Mouse (Mus musculus): ENCODE results near the gene Golt1a. TPM values are rescaled to one million over a fixed set of nuclear protein-coding genes. Genes with fewer than 3 reads are reported as not detected.

The Golt1a gene
- total RNA-seq (2021) (not detected), polyA plus RNA-seq (2012; rRNA removed) (0.43 TPM in 1 of 2 replicates, not detected in the other)
- long read RNA-seq: 0 reads

DNA sequence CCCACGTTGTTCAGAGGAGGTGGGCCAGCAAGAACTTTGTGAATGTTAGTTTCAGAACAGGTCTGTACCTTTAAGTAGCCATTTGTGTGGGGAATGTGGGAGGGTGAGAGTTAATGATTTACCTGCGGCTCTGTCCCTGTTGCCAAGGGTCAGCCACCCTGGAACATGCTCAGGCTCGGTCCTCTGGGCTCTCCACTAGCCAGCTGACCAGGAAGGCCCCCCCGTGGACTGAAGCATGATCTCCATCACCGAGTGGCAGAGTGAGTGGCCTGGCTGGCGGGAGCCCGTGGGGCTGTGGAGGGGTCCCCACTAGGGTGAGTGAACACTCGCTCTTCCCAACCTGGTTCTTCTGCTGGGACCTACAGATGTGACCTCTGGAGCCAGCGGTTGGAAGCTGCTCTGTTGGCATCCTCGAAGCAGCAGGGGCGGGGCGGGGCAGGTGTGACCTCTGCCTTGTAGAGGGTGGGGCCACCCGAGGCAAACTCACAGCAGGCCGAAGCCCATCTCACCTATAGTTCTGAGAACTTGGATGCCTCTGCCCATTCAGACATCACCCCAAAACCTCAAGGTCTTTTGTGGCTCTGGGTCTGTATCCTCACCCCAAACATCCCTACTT, at the start of gene Golt1a:
Gene Golt1a (plus strand): TSS at position 149 of the 616 bp plus-strand sequence.
- no peak for DNase-seq
- TF ChIP-seq EP300 (IDR thresholded peaks at IDR 0.05; ENCODE audit: insufficient read depth, low read depth, low read length) (no peak), CTCF (IDR thresholded peaks at IDR 0.05) (no peak), POLR2A (IDR thresholded peaks at IDR 0.05; ENCODE audit: insufficient read depth, low read depth, low read length) (no peak)
- H3K4me1 ChIP-seq (ENCODE audit: control insufficient read depth, insufficient read depth, low read length): no peaks in the 10 kb centered on the region; the same call in 1 of the 2 replicates
- no peaks in the 10 kb centered on the region for H3K27me3 ChIP-seq (ENCODE audit: control insufficient read depth, insufficient read depth, low read length)
- WGBS: 74% methylated on average over 14 of the region's 14 CpGs
- H3K79me2 ChIP-seq (replicated peaks; ENCODE audit: control insufficient read depth, insufficient read depth, low read length): no peaks in the 10 kb centered on the region
- intact Hi-C loops (cut with DNase I): no loop called here
- no peaks in the 10 kb centered on the region for H3K36me3 ChIP-seq (ENCODE audit: control insufficient read depth, insufficient read depth, low read length)
- no peak within 1 kb of the TSS for H3K4me3 ChIP-seq
- no peak within 1 kb of the TSS for H3K27ac ChIP-seq
- H3K9ac ChIP-seq (ENCODE audit: low read depth, low read length): no peak within 1 kb of the TSS

DNA sequence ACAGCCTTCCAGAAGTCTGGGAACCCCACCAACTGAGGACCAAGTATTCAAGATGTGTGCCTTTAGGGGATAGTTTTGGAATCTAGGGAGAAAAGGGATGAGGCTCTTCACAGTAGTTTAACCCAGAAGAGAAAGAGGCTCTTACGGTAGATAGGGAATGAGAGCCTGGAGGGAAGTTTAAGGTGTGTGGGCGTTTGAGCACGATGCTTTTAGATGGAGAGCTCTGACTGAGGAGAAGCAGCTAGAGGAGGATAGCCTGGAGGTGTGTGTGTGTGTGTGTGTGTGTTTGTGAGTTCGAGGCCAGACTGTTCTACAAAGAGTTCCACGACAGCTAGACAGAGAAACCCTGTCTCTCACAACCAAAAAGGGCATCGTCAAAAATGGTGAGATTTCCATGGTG, 47.0 kb upstream of the Golt1a start:
- intact Hi-C loops (cut with DNase I): no loop called here
- no peak for TF ChIP-seq CTCF (IDR thresholded peaks at IDR 0.05)
- no peak for TF ChIP-seq POLR2A (IDR thresholded peaks at IDR 0.05; ENCODE audit: insufficient read depth, low read depth, low read length)
- TF ChIP-seq EP300 (IDR thresholded peaks at IDR 0.05; ENCODE audit: insufficient read depth, low read depth, low read length): no peak
- H3K79me2 ChIP-seq (replicated peaks; ENCODE audit: control insufficient read depth, insufficient read depth, low read length): no peaks in the 10 kb centered on the region
- no peaks in the 10 kb centered on the region for H3K27me3 ChIP-seq (ENCODE audit: control insufficient read depth, insufficient read depth, low read length)
- no peak overlapping the region for H3K4me3 ChIP-seq
- peaks cover 5% of the 10 kb centered on the region for H3K4me1 ChIP-seq (ENCODE audit: control insufficient read depth, insufficient read depth, low read length)
- no peaks in the 10 kb centered on the region for H3K36me3 ChIP-seq (ENCODE audit: control insufficient read depth, insufficient read depth, low read length)
- no peak for DNase-seq
- WGBS: 92% methylated on average over 6 of the region's 6 CpGs
- H3K27ac ChIP-seq: no peak overlapping the region
- no peak overlapping the region for H3K9ac ChIP-seq (ENCODE audit: low read depth, low read length)

DNA sequence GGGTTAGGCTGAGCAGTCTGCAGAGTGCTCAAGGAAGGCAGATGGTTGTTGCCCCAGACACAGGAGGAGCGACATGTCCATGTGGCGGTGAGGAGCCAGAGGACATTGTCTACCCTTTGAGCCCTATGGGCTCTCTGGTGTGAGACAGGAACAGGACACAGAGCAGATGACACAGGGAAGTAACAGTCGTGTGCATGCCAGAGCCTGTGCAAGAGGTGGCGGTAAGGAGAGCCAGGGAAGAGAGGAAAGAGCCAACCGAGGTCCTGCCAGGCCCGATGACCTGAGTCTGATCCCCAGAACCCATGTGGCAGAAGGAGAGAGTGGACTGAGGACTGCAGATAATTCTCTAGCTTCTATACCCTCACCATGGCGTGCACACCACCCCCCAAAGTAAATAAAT, 46.5 kb upstream of the Golt1a start:
- no peaks in the 10 kb centered on the region for H3K79me2 ChIP-seq (replicated peaks; ENCODE audit: control insufficient read depth, insufficient read depth, low read length)
- 71% methylated on average over 7 of the region's 7 CpGs for WGBS
- no peak overlapping the region for H3K4me3 ChIP-seq
- H3K4me1 ChIP-seq (ENCODE audit: control insufficient read depth, insufficient read depth, low read length): peaks cover 3% of the 10 kb centered on the region
- no peaks in the 10 kb centered on the region for H3K36me3 ChIP-seq (ENCODE audit: control insufficient read depth, insufficient read depth, low read length)
- no peaks in the 10 kb centered on the region for H3K27me3 ChIP-seq (ENCODE audit: control insufficient read depth, insufficient read depth, low read length)
- H3K27ac ChIP-seq: no peak overlapping the region
- DNase-seq: no peak
- TF ChIP-seq EP300 (IDR thresholded peaks at IDR 0.05; ENCODE audit: insufficient read depth, low read depth, low read length): no peak
- TF ChIP-seq CTCF (IDR thresholded peaks at IDR 0.05): no peak
- no peak for TF ChIP-seq POLR2A (IDR thresholded peaks at IDR 0.05; ENCODE audit: insufficient read depth, low read depth, low read length)
- intact Hi-C loops (cut with DNase I): no loop called here
- H3K9ac ChIP-seq (ENCODE audit: low read depth, low read length): no peak overlapping the region

- H3K27me3 ChIP-seq (ENCODE audit: control insufficient read depth, insufficient read depth, low read length): no peaks in the 10 kb centered on the region
- H3K36me3 ChIP-seq (ENCODE audit: control insufficient read depth, insufficient read depth, low read length): no peaks in the 10 kb centered on the region
- no peaks in the 10 kb centered on the region for H3K79me2 ChIP-seq (replicated peaks; ENCODE audit: control insufficient read depth, insufficient read depth, low read length)
- WGBS: 54% methylated on average over 12 of the region's 12 CpGs
- no peak overlapping the region for H3K9ac ChIP-seq (ENCODE audit: low read depth, low read length)
- intact Hi-C loops (cut with DNase I): no loop called here
- H3K27ac ChIP-seq: no peak overlapping the region
- TF ChIP-seq CTCF (IDR thresholded peaks at IDR 0.05) (no peak), EP300 (IDR thresholded peaks at IDR 0.05; ENCODE audit: insufficient read depth, low read depth, low read length) (no peak), POLR2A (IDR thresholded peaks at IDR 0.05; ENCODE audit: insufficient read depth, low read depth, low read length) (no peak)
- peak in 1 of 2 experiments; percentile 55 for DNase-seq
- no peak overlapping the region for H3K4me3 ChIP-seq
- H3K4me1 ChIP-seq (ENCODE audit: control insufficient read depth, insufficient read depth, low read length): no peaks in the 10 kb centered on the region
Observed at GRCm38 (mm10) chr1:133264367-133264766, 45.2 kb upstream of the Golt1a start.

DNA sequence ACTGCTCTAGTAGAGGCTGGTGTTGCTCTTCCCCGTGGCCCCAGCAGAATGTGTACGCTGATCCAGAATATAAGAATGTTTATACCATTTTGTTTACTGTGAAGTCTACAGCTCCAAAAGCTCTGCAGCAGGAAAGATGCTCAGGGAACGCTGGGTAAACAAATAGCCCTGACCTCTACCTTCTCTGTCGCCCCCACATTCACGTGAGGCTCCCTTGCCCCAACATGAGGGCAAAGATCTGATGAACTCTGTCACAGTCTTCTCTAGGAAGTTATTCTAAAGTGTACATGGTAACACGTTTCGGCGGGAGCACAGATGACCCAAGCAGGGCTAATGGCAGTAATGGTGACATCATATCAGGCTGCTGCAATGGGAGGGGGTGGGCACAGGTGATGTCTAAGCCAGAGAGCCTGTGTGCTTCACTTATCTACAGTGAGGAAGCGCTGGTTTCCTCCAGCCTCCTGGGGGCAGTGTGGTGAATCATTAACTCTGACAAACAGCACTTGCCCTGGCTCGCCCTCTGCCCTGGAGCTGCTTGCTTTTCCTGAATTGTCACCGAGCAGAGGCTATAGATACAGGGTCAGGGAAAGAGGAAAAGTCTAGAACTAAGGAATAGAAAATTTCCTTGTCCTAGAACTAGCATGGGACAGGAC, 44.4 kb upstream of the Golt1a start:
- intact Hi-C loops (cut with DNase I): loop anchor here (5.0 kb wide), 1 partner anchor 38 kb away; no protein-coding TSS in a partner anchor
- H3K9ac ChIP-seq (ENCODE audit: low read depth, low read length): no peak overlapping the region
- no peaks in the 10 kb centered on the region for H3K36me3 ChIP-seq (ENCODE audit: control insufficient read depth, insufficient read depth, low read length)
- no peaks in the 10 kb centered on the region for H3K79me2 ChIP-seq (replicated peaks; ENCODE audit: control insufficient read depth, insufficient read depth, low read length)
- no peak overlapping the region for H3K27ac ChIP-seq
- DNase-seq: no peak
- peak; percentile 46 for TF ChIP-seq CTCF (IDR thresholded peaks at IDR 0.05)
- no peak for TF ChIP-seq EP300 (IDR thresholded peaks at IDR 0.05; ENCODE audit: insufficient read depth, low read depth, low read length)
- no peaks in the 10 kb centered on the region for H3K4me1 ChIP-seq (ENCODE audit: control insufficient read depth, insufficient read depth, low read length)
- no peak overlapping the region for H3K4me3 ChIP-seq
- WGBS: 62% methylated on average over 11 of the region's 11 CpGs
- no peaks in the 10 kb centered on the region for H3K27me3 ChIP-seq (ENCODE audit: control insufficient read depth, insufficient read depth, low read length)

DNA sequence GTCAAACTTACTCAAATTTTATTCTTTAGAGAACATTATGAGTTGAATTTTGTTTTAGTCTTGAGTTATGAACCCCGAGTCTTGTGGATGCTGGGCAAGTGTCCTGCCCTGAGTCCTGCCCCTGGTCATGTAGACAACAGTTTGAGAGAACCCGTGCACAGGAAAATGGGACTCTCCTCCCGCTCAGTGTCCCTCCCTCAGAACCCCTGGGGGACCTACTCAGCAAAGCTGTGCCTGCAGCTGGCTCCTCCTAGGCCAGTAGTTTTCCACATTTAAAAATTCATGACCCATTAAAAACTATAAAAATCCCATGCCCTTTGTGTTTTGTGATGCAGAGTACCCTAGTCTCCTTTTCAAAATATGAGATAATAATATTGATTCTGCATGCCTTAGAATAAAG, 42.5 kb upstream of the Golt1a start:
- Histone ChIP-seq H3K4me3 (no peak overlapping the region), H3K79me2 (replicated peaks; ENCODE audit: control insufficient read depth, insufficient read depth, low read length) (no peaks in the 10 kb centered on the region), H3K4me1 (ENCODE audit: control insufficient read depth, insufficient read depth, low read length) (no peaks in the 10 kb centered on the region), H3K27me3 (ENCODE audit: control insufficient read depth, insufficient read depth, low read length) (no peaks in the 10 kb centered on the region), H3K36me3 (ENCODE audit: control insufficient read depth, insufficient read depth, low read length) (no peaks in the 10 kb centered on the region), H3K9ac (ENCODE audit: low read depth, low read length) (no peak overlapping the region), H3K27ac (no peak overlapping the region)
- intact Hi-C loops (cut with DNase I): loop anchor here (2.0 to 5.0 kb wide), 2 partner anchors 14 to 40 kb away; no protein-coding TSS in a partner anchor
- peak in 1 of 2 experiments; percentile 38 for DNase-seq
- no peak for TF ChIP-seq POLR2A (IDR thresholded peaks at IDR 0.05; ENCODE audit: insufficient read depth, low read depth, low read length)
- TF ChIP-seq CTCF (IDR thresholded peaks at IDR 0.05): no peak
- no peak for TF ChIP-seq EP300 (IDR thresholded peaks at IDR 0.05; ENCODE audit: insufficient read depth, low read depth, low read length)
- 65% methylated on average over 3 of the region's 3 CpGs for WGBS
